Mouse (Mus musculus) layer of hippocampus, adult 2 months (tissue): ENCODE measurements at regions not wholly inside any gene's neighbourhood (a gene's known extent, or its start where the extent isn't known, plus 50 kb on each side); places are given as distances from the start of the nearest gene placed in this dataset.

Experiments used
- DNase-seq, 2 experiments: peaks; one replicate each; pipeline ENCODE4 v3.0.0; 2022; ENCODE audit warnings: low spot score in 2 of 2
- H3K27ac ChIP-seq: fragments of 200-600 bp; 2 replicates; pipeline ENCODE4 v1.8.1; 2022
- H3K4me3 ChIP-seq: fragments of 200-600 bp; 2 replicates; pipeline ENCODE4 v1.8.1; 2022; ENCODE audit warnings: mild to moderate bottlenecking
- CTCF ChIP-seq: fragments of 200-600 bp; conservative IDR thresholded peaks from 2 replicates; pipeline ENCODE4 v1.8.1; 2022; ENCODE audit warnings: antibody characterized with exemption, mild to moderate bottlenecking, moderate library complexity
- microRNA-seq, 2 experiments: library from miRNA; unstranded; fragments of <30 nt; microRNA quantifications; one replicate each; pipeline ENCODE4 v1.2.0; 2021

DNA sequence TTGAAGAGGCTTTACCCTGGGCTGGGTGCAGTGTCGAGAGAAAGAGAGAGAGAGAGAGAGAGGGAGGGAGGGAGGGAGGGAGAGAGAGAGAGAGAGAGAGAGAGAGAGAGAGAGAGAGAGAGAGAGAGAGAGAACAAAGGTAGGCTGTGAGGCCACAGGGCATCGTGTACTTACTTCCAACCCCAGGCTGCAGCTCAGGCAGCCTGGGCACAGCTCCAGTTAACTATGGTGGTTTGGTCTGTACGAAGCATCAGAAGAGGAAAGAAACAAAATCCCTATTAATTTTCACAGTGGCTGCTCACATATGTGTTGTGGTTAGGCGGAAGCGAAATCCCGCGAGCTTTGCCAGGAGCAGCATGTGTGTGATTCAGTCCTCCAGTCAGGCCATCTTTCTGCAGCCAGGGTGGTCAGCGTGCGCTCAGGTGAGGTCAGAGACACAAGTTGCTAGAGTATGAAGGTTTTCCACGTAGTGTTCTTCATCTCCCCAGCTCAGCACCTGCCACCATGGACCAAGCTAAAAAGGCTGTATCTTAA, 143.3 kb upstream of the BB014433 start:
- no peak for TF ChIP-seq CTCF
- Histone ChIP-seq H3K4me3 (no peak overlapping the region), H3K27ac (no peak overlapping the region)
- no peak for DNase-seq

Small RNAs in the stretch of these regions (microRNA-seq; reads per million reads assigned to microRNA genes)
- gene Gm25255 (0 reads per million in 2 experiments), gene Gm25871 (0 reads per million in 2 experiments)
